24 mouse cellular contexts compared by ENCODE assay signal in the genomic region with DNA sequence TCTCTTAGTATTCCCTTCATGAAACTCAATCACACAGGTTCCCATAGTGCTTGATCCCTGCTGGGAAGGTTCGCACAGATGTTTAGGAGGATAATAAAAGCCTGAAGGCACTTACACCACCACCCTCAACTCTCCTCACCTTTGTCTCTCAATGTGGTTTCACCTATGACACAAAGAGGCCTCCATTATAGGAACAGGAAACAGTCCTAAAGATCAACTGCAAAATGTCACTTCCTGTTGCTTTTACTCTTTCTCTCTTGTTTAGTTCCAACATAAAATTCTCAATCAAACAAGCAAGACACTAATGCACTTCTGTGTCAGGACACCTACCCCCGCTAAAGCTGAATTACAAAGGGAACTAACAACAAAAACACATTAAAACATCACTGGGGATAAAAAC. TPM values are rescaled to one million over a fixed set of nuclear protein-coding genes. Genes with fewer than 3 reads are reported as not detected.
A peak's percentile ranks its signal among the peaks of the same experiment; 100 is the strongest.
DNase-seq lines count a peak whose midpoint lies in the region; ATAC-seq lines count a peak whose summit lies in the region.
"Had no signal": no experiment of that assay in that cellular context is flagged by ENCODE, and none has a peak within 500 bp of the region (broad histone marks: within the 10 kb centered on the region; RNA-seq: fewer than 3 reads in every experiment).

No protein-coding gene starts in this region.

- H3K27me3 ChIP-seq in midbrain, embryonic 15.5 days (replicated peaks) = no peaks in the 10 kb centered on the region
- H3K27me3 ChIP-seq in intestine, embryonic 15.5 days (replicated peaks) = no peaks in the 10 kb centered on the region
- no peaks in the 10 kb centered on the region for H3K27me3 ChIP-seq in kidney, embryonic 14.5 days (ENCODE audit: control insufficient read depth, insufficient read depth, low read length)
- H3K27me3 ChIP-seq: CH12.LX; embryonic facial prominence, embryonic 12.5 days; forebrain, embryonic 13.5 days; forebrain, embryonic 15.5 days; Patski had no signal

- peaks cover 5% of the 10 kb centered on the region; the same call in 1 of the 2 replicates for H3K4me1 ChIP-seq in midbrain, embryonic 15.5 days
- no peaks in the 10 kb centered on the region for H3K4me1 ChIP-seq in intestine, embryonic 15.5 days (replicated peaks)
- no peaks in the 10 kb centered on the region for H3K4me1 ChIP-seq in kidney, embryonic 14.5 days (ENCODE audit: control insufficient read depth, insufficient read depth, low read length)
- H3K4me1 ChIP-seq: embryonic facial prominence, embryonic 10.5 days; embryonic facial prominence, embryonic 12.5 days; forebrain, embryonic 13.5 days; forebrain, embryonic 15.5 days had no signal

- H3K4me2 ChIP-seq in midbrain, embryonic 15.5 days = no peak overlapping the region
- H3K4me2 ChIP-seq in intestine, embryonic 15.5 days (replicated peaks) = no peak overlapping the region
- H3K4me2 ChIP-seq in kidney, embryonic 14.5 days (replicated peaks; ENCODE audit: low read depth, low read length) = no peak overlapping the region
- H3K4me2 ChIP-seq: embryonic facial prominence, embryonic 12.5 days; forebrain, embryonic 13.5 days; forebrain, embryonic 15.5 days had no signal

- H3K4me3 ChIP-seq in midbrain, embryonic 15.5 days = no peak overlapping the region
- H3K4me3 ChIP-seq in intestine, embryonic 15.5 days (replicated peaks) = no peak overlapping the region
- no peak overlapping the region for H3K4me3 ChIP-seq in kidney, embryonic 14.5 days (ENCODE audit: low read length)
- H3K4me3 ChIP-seq: embryonic facial prominence, embryonic 10.5 days; embryonic facial prominence, embryonic 12.5 days; forebrain, embryonic 13.5 days; forebrain, embryonic 15.5 days had no signal

- H3K36me3 ChIP-seq in midbrain, embryonic 15.5 days (replicated peaks) = no peaks in the 10 kb centered on the region
- H3K36me3 ChIP-seq in intestine, embryonic 15.5 days = no peaks in the 10 kb centered on the region
- no peaks in the 10 kb centered on the region for H3K36me3 ChIP-seq in kidney, embryonic 14.5 days (ENCODE audit: control insufficient read depth, insufficient read depth, low read length)
- H3K36me3 ChIP-seq: embryonic facial prominence, embryonic 10.5 days; embryonic facial prominence, embryonic 12.5 days; forebrain, embryonic 15.5 days; G1E had no signal

- no peaks in the 10 kb centered on the region for H3K9me3 ChIP-seq in midbrain, embryonic 15.5 days
- no peaks in the 10 kb centered on the region for H3K9me3 ChIP-seq in intestine, embryonic 15.5 days
- no peaks in the 10 kb centered on the region for H3K9me3 ChIP-seq in kidney, embryonic 14.5 days (ENCODE audit: control insufficient read depth, low read length)
- H3K9me3 ChIP-seq: embryonic facial prominence, embryonic 10.5 days; embryonic facial prominence, embryonic 12.5 days; forebrain, embryonic 13.5 days; forebrain, embryonic 15.5 days; G1E had no signal

- DNase-seq in CD4-positive helper T cell, adult 2 months (ENCODE audit: low read depth, low spot score) = peak; percentile 45
- peak; percentile 42 for DNase-seq in CD4-positive, CD25-positive, alpha-beta regulatory T cell, adult 2 months (ENCODE audit: low read depth, low spot score)
- DNase-seq in layer of hippocampus, postnatal 14 days (ENCODE audit: low spot score in 2 of 2) = no peak
- DNase-seq: adrenal gland, adult 2 months; adrenal gland, postnatal 10 days; adrenal gland, postnatal 25 days; cerebellum, adult 11 months; cerebellum, adult 2 months; cerebellum, adult 9-10 months; cerebellum, postnatal 10 days; cerebellum, postnatal 25 days; forebrain, postnatal 0 days had no signal

- no peak overlapping the region for H3K9ac ChIP-seq in midbrain, embryonic 15.5 days
- no peak overlapping the region for H3K9ac ChIP-seq in intestine, embryonic 15.5 days
- H3K9ac ChIP-seq in kidney, embryonic 14.5 days (ENCODE audit: low read depth, low read length) = no peak overlapping the region
- H3K9ac ChIP-seq: embryonic facial prominence, embryonic 12.5 days; forebrain, embryonic 13.5 days; forebrain, embryonic 15.5 days; forebrain, postnatal 0 days had no signal

- 86% methylated on average over 2 of the region's 2 CpGs for WGBS in midbrain, embryonic 15.5 days
- 86% methylated on average over 2 of the region's 2 CpGs for whole genome bisulfite sequencing in intestine, embryonic 15.5 days
- 61% methylated on average over 2 of the region's 2 CpGs for WGBS in kidney, embryonic 14.5 days

- peak; percentile 88 for ATAC-seq in activated CD4-positive, CD25-positive, alpha-beta regulatory T cell, adult 4 months
- peak; percentile 98 for ATAC-seq in inflammation-experienced regulatory T-cells, adult 6 months
- ATAC-seq in midbrain, embryonic 15.5 days (replicated peaks) = no peak
- ATAC-seq in intestine, embryonic 15.5 days = no peak
- no peak for ATAC-seq in kidney, embryonic 14.5 days (ENCODE audit: low FRiP score, low TSS enrichment)
- ATAC-seq: forebrain, embryonic 13.5 days; forebrain, embryonic 15.5 days; forebrain, postnatal 0 days; Patski had no signal

- H3K27ac ChIP-seq in midbrain, embryonic 15.5 days = no peak overlapping the region
- H3K27ac ChIP-seq in intestine, embryonic 15.5 days = no peak overlapping the region
- no peak overlapping the region for H3K27ac ChIP-seq in kidney, embryonic 14.5 days (ENCODE audit: low read depth, low read length)
- H3K27ac ChIP-seq: embryonic facial prominence, embryonic 10.5 days; embryonic facial prominence, embryonic 12.5 days; forebrain, embryonic 13.5 days; forebrain, embryonic 15.5 days had no signal

RNA-seq across cellular contexts. Expression of gene Hif1a, which starts 50.3 kb away (rescaled TPM):
- 10 to 100 TPM; 65.7 to 77.4 TPM for polyA plus RNA-seq in activated CD4-positive, CD25-positive, alpha-beta regulatory T cell, adult 4 months (2017; shearing (Covaris generic))
- 10 to 100 TPM; 76.4 to 90.9 (median 87.6) TPM for polyA plus RNA-seq in inflammation-experienced regulatory T-cells, adult 6 months (2017; shearing (Covaris generic))
- polyA plus RNA-seq in midbrain, embryonic 15.5 days (2015; fragmentation: Nextera tagmentation; extraction: Ambion mirVana) = 78.3 and 79.0 TPM in 2 replicates
- total RNA-seq in layer of hippocampus, postnatal 14 days (2021) = 10 to 100 TPM; 59.0 to 65.7 TPM
- polyA plus RNA-seq in intestine, embryonic 15.5 days (2015; fragmentation: Nextera tagmentation; extraction: Ambion mirVana) = 56.2 and 68.8 TPM in 2 replicates
- polyA plus RNA-seq in kidney, embryonic 14.5 days (2014; fragmentation: Nextera tagmentation; extraction: Ambion mirVana) = 64.9 and 114 TPM in 2 replicates

Comparison
In these comparisons a context has a peak if more than half of its experiments do, and no peak if none do; other contexts are left out.
1. DNase-seq: peak in CD4-positive helper T cell, adult 2 months (single experiment) and CD4-positive, CD25-positive, alpha-beta regulatory T cell, adult 2 months (single experiment); none in layer of hippocampus, postnatal 14 days (0 of 2).
2. ATAC-seq: peak in activated CD4-positive, CD25-positive, alpha-beta regulatory T cell, adult 4 months (single experiment) and inflammation-experienced regulatory T-cells, adult 6 months (single experiment); none in midbrain, embryonic 15.5 days (single experiment), intestine, embryonic 15.5 days (single experiment) and kidney, embryonic 14.5 days (single experiment).